Mouse (Mus musculus) right cerebral cortex, postnatal 10 days (tissue): ENCODE measurements around the gene Ptpre.
A peak's percentile ranks its signal among the peaks of the same experiment; 100 is the strongest.
"Not testable (repeated sequence)": the region's sequence is repeated elsewhere in the genome, so short reads cannot be mapped to it uniquely, and the experiment has no call there.

ENCODE experiments used
- DNase-seq, 2 experiments: peaks; one replicate each; pipeline ENCODE4 v3.0.0; 2021; ENCODE audit warnings: low spot score in 2 of 2

The Ptpre gene

DNA sequence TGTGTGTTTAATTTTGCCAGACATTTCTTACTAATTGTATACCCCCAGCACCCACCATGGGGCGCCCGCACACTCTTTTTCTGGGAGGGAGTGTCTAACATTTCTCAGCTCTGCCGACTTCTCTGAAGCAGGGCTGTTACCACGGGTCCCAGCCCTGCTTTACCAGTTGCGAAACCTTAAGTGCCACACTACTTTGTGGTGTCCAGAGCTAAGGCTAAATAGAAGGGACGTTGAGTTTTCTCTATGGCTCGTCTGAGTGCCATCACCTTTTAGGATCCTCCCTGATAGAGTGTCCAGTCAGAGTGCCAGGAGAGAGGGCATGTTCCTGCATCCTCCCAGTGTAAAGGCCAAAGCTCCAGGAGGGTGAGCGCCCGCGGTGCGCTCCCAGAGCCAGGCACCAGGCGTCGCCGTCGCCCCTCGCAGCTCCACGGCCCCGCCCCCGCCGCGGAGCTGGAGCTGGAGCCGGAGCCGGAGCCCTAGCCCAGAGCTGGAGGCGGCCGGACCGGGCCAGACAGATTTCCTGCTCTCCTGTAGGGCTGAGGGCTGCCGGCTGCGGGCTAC, at the start of gene Ptpre:
Gene Ptpre, plus strand, starts transcription at position 141 of the 561 bp plus-strand sequence.
- peak; percentile 91 for DNase-seq

- DNase-seq: peak in 1 of 2 experiments; percentile 22
Measured at GRCm38 (mm10) chr7:135488214-135488810, 49.0 kb upstream of the Ptpre start.

GRCm38 (mm10) chr7:135489724-135490499, 47.4 kb upstream of the Ptpre start:
- DNase-seq: peak in 1 of 2 experiments; percentile 14

DNA sequence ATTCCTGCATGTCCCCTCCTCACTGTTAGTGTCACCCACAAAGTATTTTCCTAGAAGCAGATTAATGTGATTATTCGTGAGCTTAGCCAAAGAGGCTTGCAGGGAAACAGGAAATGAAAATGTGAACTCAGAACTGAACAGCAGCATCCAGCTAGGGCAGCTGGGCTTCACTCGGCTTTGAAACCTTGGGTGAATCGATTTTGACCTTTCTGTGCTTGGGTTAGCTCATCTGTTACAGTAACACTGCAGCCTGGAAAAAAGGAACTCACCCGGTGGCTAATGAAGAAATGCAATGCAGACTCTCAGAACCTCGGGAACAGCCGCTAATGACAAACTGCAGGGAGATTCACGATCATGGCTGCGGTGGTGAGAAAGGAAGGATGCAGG, 46.8 kb upstream of the Ptpre start:
- DNase-seq: peak in 1 of 2 experiments; percentile 14

GRCm38 (mm10) chr7:135495303-135495702, 42.0 kb upstream of the Ptpre start:
- DNase-seq: no peak

- DNase-seq: no peak
Measured at GRCm38 (mm10) chr7:135498565-135499186, 38.6 kb upstream of the Ptpre start.

DNA sequence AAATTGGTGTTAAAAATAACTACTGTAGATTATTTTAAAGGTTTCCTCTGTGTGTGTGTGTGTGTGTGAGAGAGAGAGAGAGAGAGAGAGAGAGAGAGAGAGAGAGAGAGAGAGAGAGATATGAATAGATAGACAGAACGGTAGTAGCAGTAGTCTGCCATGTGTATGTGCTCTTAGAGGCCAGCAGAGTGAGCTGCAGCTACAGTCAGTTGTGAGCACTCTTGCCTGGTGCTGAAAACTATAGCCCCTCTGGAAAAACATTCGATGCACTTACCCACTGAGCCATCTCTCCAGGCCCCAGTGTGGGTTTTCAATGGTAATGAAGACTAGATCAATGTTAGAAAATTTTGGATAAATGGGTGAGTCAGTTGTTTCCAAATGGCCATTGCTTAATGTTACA, 37.9 kb upstream of the Ptpre start:
- no peak for DNase-seq

DNA sequence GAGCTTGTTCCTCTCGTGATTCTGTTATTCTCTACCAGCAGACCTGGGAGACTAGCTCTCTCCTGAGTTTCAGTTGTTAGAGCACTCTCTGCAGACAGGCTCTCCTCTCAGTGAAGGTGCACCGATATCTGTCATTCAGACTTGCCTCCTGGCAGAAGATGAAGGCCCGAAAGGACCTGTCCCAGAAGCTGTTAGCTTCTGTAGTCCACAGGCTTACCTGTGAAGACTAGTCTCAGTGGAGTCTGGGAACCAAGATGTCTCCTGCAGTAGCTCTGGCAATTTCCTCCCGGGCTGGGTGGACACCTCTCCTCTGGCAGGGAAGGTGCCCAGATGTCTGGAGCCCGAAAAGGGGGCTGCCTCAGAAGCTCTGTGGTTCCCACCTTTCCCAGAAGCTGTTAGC, 30.8 kb upstream of the Ptpre start:
- DNase-seq: not testable (repeated sequence)

- no peak for DNase-seq
Measured at GRCm38 (mm10) chr7:135508602-135509001, 28.7 kb upstream of the Ptpre start.

GRCm38 (mm10) chr7:135509272-135509671, 28.0 kb upstream of the Ptpre start:
- DNase-seq: no peak

GRCm38 (mm10) chr7:135510431-135510830, 26.9 kb upstream of the Ptpre start:
- DNase-seq: no peak

- DNase-seq: no peak
Measured at GRCm38 (mm10) chr7:135511723-135512122, 25.6 kb upstream of the Ptpre start.

- DNase-seq: peak in 1 of 2 experiments; percentile 10
Measured at GRCm38 (mm10) chr7:135517191-135517590, 20.1 kb upstream of the Ptpre start.

DNA sequence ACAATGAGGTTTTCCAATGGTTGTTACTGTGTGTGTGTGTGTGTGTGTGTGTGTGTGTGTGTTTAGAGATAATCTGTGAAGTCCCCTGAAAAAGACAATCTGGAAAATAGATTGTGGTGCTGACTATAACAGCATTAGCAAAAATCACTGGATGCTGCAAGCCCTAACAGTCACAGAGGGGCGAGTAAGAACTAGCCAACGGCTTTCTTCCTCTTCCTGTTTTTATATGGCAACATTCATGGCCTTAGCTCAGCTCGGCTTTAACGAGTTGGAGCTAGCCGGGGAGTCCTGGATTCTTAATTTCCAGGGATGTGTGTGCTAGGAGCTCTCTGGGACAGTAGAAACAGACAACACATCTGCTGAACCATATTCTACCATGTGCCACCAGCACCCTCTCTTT, 17.0 kb upstream of the Ptpre start:
- peak in 1 of 2 experiments; percentile 8 for DNase-seq

DNA sequence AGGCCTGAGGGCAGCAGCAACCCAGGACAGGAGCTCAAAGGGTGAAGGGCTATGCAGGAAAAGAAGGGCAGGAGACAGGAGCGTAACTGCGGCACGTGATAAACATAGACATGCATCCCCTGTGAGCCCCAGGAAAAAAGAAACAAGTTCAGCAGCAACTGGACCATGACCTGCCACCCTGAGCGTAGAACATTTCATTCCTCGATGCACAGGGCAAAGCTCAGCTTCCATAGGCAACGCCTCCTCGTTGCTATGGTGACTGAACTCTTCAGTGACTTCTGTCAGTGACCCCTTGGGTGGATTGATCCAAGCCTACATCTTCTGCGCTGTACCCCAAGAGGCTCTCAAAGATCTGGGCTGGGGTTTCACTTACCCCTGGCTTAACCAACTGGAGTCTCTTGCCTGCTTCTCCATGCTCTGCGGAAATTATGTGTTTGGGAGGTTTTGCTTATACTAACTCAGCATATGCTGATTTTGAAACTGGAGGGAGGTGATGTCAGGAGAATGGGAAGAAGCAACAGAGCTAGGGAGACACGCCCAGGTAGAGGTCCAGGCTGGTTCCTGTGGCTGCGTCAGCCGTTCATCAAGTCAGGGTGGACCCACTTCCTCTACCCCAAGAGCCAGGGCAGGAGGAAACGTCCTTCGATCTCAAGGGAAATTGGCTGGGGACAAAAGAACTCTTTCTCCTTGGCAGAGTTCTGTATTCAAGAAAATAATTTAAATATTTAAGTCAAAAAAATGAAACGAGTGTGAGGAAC, 15.3 kb upstream of the Ptpre start:
- DNase-seq: peak in 1 of 2 experiments; percentile 16

DNA sequence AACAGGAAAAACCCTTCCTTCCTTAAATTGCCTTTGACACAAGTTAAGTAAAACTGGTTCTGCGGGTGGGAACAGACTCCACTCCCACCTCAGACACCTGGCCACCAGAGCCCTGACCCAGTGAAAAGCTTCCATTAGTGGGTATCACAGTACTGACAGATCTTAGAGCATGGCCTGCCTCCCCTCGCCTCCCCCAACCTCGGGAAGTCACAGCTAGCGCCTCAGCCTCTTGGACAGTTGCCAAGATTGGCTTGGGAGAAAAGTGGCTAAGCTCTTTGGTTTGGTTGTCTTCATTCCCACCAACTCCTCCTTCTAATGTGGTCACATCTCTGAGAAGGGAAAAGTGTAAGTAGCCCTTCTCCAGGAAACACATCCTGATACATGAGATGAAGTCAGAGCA, 13.3 kb upstream of the Ptpre start:
- DNase-seq: peak in 1 of 2 experiments; percentile 22

GRCm38 (mm10) chr7:135524424-135524967, 12.8 kb upstream of the Ptpre start:
- DNase-seq: peak in 1 of 2 experiments; percentile 5

DNA sequence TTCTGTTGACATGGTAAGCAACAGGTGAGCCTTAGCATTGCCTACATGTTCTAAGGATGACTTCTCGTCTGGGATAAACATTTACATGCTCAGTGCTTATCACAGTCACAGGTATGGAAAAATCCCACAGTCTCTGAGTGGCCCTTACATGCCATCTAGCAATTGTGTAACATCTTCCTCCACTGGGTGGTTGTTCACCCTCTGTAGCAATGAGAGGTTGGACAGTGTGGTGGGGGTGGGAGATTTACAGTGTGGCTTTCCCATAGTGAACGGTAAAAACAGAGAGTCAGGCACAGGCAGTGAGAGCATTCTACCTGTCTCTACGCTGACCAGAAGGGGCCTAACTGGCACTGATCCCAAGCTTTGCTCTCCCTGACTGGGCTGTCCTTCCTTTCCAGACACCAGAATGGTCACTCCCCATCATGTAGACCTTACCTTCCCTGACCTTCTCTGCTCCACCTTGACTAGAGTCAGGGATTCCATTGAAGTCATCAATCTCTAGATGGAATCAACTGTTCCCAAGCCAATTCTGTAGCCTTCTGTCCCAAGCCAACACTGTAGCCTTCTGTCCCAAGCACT, 10.6 kb upstream of the Ptpre start:
- DNase-seq: no peak

DNA sequence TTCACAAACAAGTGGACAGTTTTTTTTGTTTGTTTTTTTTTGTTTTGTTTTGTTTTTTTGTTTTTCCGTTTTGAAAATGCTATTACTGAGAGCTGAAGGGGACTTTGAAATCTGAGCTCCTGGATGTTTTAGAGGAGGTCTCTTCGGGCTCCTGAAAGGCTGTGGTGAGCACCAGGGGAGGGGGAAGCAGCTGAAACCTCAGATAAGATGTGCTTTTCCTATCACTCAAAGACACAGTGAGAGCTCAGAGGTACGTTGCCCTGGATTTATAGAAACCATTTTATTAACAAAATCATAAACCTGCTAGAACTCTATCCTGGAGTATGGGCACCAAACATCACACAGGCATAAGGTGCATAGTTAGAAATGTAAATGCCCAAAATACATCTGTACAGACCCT, 10.1 kb upstream of the Ptpre start:
- DNase-seq: no peak

- no peak for DNase-seq
Measured at GRCm38 (mm10) chr7:135528515-135528914, 8.8 kb upstream of the Ptpre start, which contains the start of gene Clrn3. Gene Clrn3, minus strand, starts transcription at chr7:135528654.

GRCm38 (mm10) chr7:135529068-135529467, 8.2 kb upstream of the Ptpre start:
- no peak for DNase-seq
